Mouse (Mus musculus) activated CD4-positive, CD25-positive, alpha-beta regulatory T cell, adult 9 weeks (primary cell): Measurements from ENCODE around the gene Cds1. TPM values are rescaled to one million over a fixed set of nuclear protein-coding genes. Genes with fewer than 3 reads are reported as not detected.

Experiments used
- polyA plus RNA-seq: library from polyadenylated mRNA; unstranded; fragments of 100-300 nt; shearing (Covaris generic); gene quantifications from one replicate; pipeline ENCODE4 v1.2.1, GENCODE M21; 2017

Gene Cds1
- polyA plus RNA-seq: not detected

DNA sequence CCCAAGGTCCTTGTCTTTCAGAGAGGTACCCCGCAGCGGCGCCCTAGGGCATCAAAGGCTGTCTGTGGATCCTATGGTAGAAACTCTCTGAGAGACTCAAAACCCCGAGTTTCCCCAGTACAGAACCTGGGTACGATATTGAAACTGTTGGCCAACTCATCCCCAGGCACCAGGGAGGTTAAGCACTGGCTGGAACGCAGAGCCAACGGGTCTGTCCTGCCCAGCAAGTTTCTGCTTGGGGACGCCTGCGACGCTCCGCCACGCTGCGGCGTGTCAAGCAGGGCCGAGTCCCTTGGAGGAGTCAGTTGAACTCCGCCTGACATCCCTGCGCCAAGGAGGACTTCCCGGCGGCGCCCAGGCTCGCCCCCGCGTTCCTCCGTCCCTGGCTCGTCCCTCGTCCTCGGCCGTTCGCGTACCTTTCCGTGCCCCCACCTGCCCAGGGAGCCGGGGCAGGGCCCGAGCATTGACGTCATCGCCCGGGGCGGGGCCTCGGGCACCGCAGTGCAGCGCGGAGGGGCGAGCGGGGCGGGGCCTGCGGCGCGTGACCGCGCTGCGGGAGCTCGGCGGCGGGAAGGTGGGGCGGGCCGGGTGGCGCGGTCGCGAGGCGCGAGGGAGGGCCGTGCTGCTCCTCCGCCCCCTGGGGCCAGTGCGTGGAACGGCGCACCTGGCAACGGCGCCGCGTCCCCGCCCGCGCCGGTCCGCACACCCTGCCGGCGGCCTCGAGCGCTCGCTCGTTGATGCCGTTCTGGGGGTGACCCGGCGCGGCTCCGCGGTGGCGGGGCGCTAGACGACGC, at the start of gene Cds1:
Cds1 (plus strand) TSS at position 577 of the 794 bp plus-strand sequence.

Other genes with a start within 250 kb of the Cds1 start
- gene Nkx6-1, start 100.1 kb upstream of the Cds1 start, polyA plus RNA-seq: not detected